Mouse (Mus musculus) layer of hippocampus, adult 11-12 months (tissue): ENCODE data around the gene Csf3.
A peak's percentile ranks its signal among the peaks of the same experiment; 100 is the strongest.
"Not testable (repeated sequence)": the region's sequence is repeated elsewhere in the genome, so short reads cannot be mapped to it uniquely, and the experiment has no call there.

ENCODE experiments used
- DNase-seq: peaks from one replicate; pipeline ENCODE4 v3.0.0; 2022; ENCODE audit warnings: low spot score

Csf3 gene

GRCm38 (mm10) chr11:98729119-98729588 is 28.1 kb downstream of the Csf3 start, which contains the start of gene Med24:
Gene Med24 (minus strand): TSS chr11:98729435.
- peak; percentile 93 for DNase-seq

GRCm38 (mm10) chr11:98730727-98731126 is 29.7 kb downstream of the Csf3 start:
- no peak for DNase-seq

- DNase-seq = peak; percentile 80
Observed at GRCm38 (mm10) chr11:98731134-98731533, 30.1 kb downstream of the Csf3 start.

GRCm38 (mm10) chr11:98734020-98734419 is 33.0 kb downstream of the Csf3 start:
- peak; percentile 7 for DNase-seq

GRCm38 (mm10) chr11:98735111-98735510 is 34.0 kb downstream of the Csf3 start:
- DNase-seq = peak; percentile 46

GRCm38 (mm10) chr11:98736176-98736575 is 35.1 kb downstream of the Csf3 start:
- DNase-seq = peak; percentile 7

GRCm38 (mm10) chr11:98737220-98737619 is 36.2 kb downstream of the Csf3 start:
- DNase-seq = not testable (repeated sequence)

- DNase-seq = peak; percentile 59
Observed at GRCm38 (mm10) chr11:98738428-98738911, 37.4 kb downstream of the Csf3 start.

GRCm38 (mm10) chr11:98738925-98739324 is 37.9 kb downstream of the Csf3 start:
- no peak for DNase-seq

- DNase-seq = peak; percentile 51
Observed at GRCm38 (mm10) chr11:98740026-98740392, 38.9 kb downstream of the Csf3 start.

GRCm38 (mm10) chr11:98740393-98741050 is 39.5 kb downstream of the Csf3 start, which contains the start of gene Thra:
Gene Thra (plus strand): TSS chr11:98740638.
- DNase-seq = peak; percentile 70

- DNase-seq = peak; percentile 32
Observed at GRCm38 (mm10) chr11:98741051-98741620, 40.1 kb downstream of the Csf3 start.

- DNase-seq = peak; percentile 75
Observed at GRCm38 (mm10) chr11:98741622-98742396, 40.7 kb downstream of the Csf3 start.

GRCm38 (mm10) chr11:98742397-98743291 is 41.6 kb downstream of the Csf3 start:
- peak; percentile 55 for DNase-seq

- peak; percentile 53 for DNase-seq
Observed at GRCm38 (mm10) chr11:98743655-98744345, 42.7 kb downstream of the Csf3 start.

GRCm38 (mm10) chr11:98744456-98745019 is 43.5 kb downstream of the Csf3 start:
- DNase-seq = peak; percentile 13

GRCm38 (mm10) chr11:98745932-98746853 is 45.1 kb downstream of the Csf3 start:
- peak; percentile 15 for DNase-seq

- peak; percentile 95 for DNase-seq
Observed at GRCm38 (mm10) chr11:98746855-98747693, 46.0 kb downstream of the Csf3 start.
